Mouse (Mus musculus): Measurements from ENCODE around the gene Ubd. TPM values are rescaled to one million over a fixed set of nuclear protein-coding genes. Genes with fewer than 3 reads are reported as not detected.

Ubd gene
- total RNA-seq, 2 experiments from 2014 or later = 0.78 to 0.88 TPM

Other genes starting within 250 kb of the Ubd start
- gene Ppp1r11, start 242.2 kb upstream of the Ubd start, total RNA-seq (2021) = 10 to 100 TPM; 58.5 to 62.7 TPM
- 10 to 100 TPM; 34.5 to 40.5 TPM for gene Znrd1, start 235.3 kb upstream of the Ubd start, total RNA-seq (2021)
- gene Znrd1as, start 235.3 kb upstream of the Ubd start, total RNA-seq (2021) = 10 to 100 TPM; 10.1 to 11.1 TPM
- not detected for gene 2410137M14Rik, start 212.7 kb upstream of the Ubd start, total RNA-seq (2021)
- not detected for gene H2-M5, start 204.4 kb upstream of the Ubd start, total RNA-seq (2021)
- 1 to 10 TPM; 4.0 to 7.7 TPM for gene Zfp57, start 192.7 kb upstream of the Ubd start, total RNA-seq (2021)
- not detected for gene Mog, start 170.5 kb upstream of the Ubd start, total RNA-seq (2021)
- gene Gabbr1, start 147.9 kb upstream of the Ubd start, total RNA-seq (2021) = 10 to 100 TPM; 22.1 to 40.3 TPM
- not detected for gene Olfr90, start 105.4 kb upstream of the Ubd start, total RNA-seq (2021)
- not detected for gene Olfr91, start 95.6 kb upstream of the Ubd start, total RNA-seq (2021)
- gene Olfr92, start 73.8 kb upstream of the Ubd start, total RNA-seq (2021) = not detected
- not detected for gene Olfr93, start 32.4 kb upstream of the Ubd start, total RNA-seq (2021)
- gene Olfr94, start 7.1 kb downstream of the Ubd start, total RNA-seq (2021) = not detected
- not detected for gene Olfr95, start 19.2 kb downstream of the Ubd start, total RNA-seq (2021)
- gene Olfr96, start 26.3 kb downstream of the Ubd start, total RNA-seq (2021) = not detected
- gene Olfr97, start 43.4 kb downstream of the Ubd start, total RNA-seq (2021) = not detected
- gene Olfr98, start 69.9 kb downstream of the Ubd start, total RNA-seq (2021) = not detected
- gene H2-M3, start 76.3 kb downstream of the Ubd start, total RNA-seq (2021) = 1 to 10 TPM; 4.6 to 5.0 TPM
- gene Olfr99, start 89.6 kb downstream of the Ubd start, total RNA-seq (2021) = not detected
- not detected for gene Olfr101, start 110.4 kb downstream of the Ubd start, total RNA-seq (2021)
- not detected for gene Olfr102, start 123.2 kb downstream of the Ubd start, total RNA-seq (2021)
- gene Olfr103, start 145.8 kb downstream of the Ubd start, total RNA-seq (2021) = not detected
- gene Olfr104-ps, start 165.7 kb downstream of the Ubd start, total RNA-seq (2021) = not detected
- not detected for gene Olfr105-ps, start 185.1 kb downstream of the Ubd start, total RNA-seq (2021)
- gene Olfr106-ps, start 196.5 kb downstream of the Ubd start, total RNA-seq (2021) = not detected
- gene Olfr107, start 205.3 kb downstream of the Ubd start, total RNA-seq (2021) = not detected

Data from adrenal gland, postnatal 10 days (tissue).